In genomic region chr17:32710541-32710940, GRCm38 (mm10) we compare ENCODE assay signal across 26 mouse cellular contexts. TPM values are rescaled to one million over a fixed set of nuclear protein-coding genes. Genes with fewer than 3 reads are reported as not detected.
"Had no signal": no experiment of that assay in that cellular context is flagged by ENCODE, and none has a peak within 500 bp of the region (broad histone marks: within the 10 kb centered on the region; RNA-seq: fewer than 3 reads in every experiment).

No protein-coding gene starts in this region.

RNA-seq across cellular contexts. Expression of gene Cyp4f15, which starts 25.1 kb away (rescaled TPM):
- total RNA-seq: common myeloid progenitor, adult 5-6 weeks; gastrocnemius, adult 18-20 months; gastrocnemius, adult 2 months; gastrocnemius, postnatal 10 days; gastrocnemius, postnatal 14 days; gastrocnemius, postnatal 25 days; gastrocnemius, postnatal 36 days; gastrocnemius, postnatal 4 days; granulocyte monocyte progenitor cell, adult 5-6 weeks; heart, adult 2 months had no signal
- polyA plus RNA-seq: erythroblast, embryonic 14.5 days had no signal

RNA-seq across cellular contexts. Expression of gene Cyp4f40, which starts 51.8 kb away (rescaled TPM):
- total RNA-seq: common myeloid progenitor, adult 5-6 weeks; gastrocnemius, adult 18-20 months; gastrocnemius, adult 2 months; gastrocnemius, adult 8-10 months; gastrocnemius, postnatal 10 days; gastrocnemius, postnatal 14 days; gastrocnemius, postnatal 25 days; gastrocnemius, postnatal 36 days; gastrocnemius, postnatal 4 days; granulocyte monocyte progenitor cell, adult 5-6 weeks; heart, adult 18-20 months; heart, adult 2 months; heart, adult 8-10 months had no signal
- polyA plus RNA-seq: cerebellum, adult 2 months; cortical plate, adult 2 months; embryonic facial prominence, embryonic 10.5 days; embryonic facial prominence, embryonic 11.5 days; embryonic facial prominence, embryonic 12.5 days; embryonic facial prominence, embryonic 13.5 days; erythroblast, embryonic 14.5 days; forebrain, embryonic 10.5 days; forebrain, embryonic 11.5 days; forebrain, embryonic 12.5 days; forebrain, embryonic 13.5 days; forebrain, embryonic 14.5 days; forebrain, embryonic 15.5 days; heart, adult 2 months had no signal
